In genomic region chr13:33003523-33004413, GRCm38 (mm10) we compare ENCODE assay signal across 8 mouse cellular contexts. TPM values are rescaled to one million over a fixed set of nuclear protein-coding genes. Genes with fewer than 3 reads are reported as not detected.
A peak's percentile ranks its signal among the peaks of the same experiment; 100 is the strongest.
DNase-seq lines count a peak whose midpoint lies in the region; ATAC-seq and TF ChIP-seq lines count a peak whose summit lies in the region.

No protein-coding gene starts in this region.

- peaks cover 26% of the 10 kb centered on the region for H3K4me1 ChIP-seq in heart, embryonic 13.5 days
- H3K4me1 ChIP-seq in forebrain, postnatal 0 days (ENCODE audit: insufficient read depth) = no peaks in the 10 kb centered on the region
- H3K4me1 ChIP-seq in liver, embryonic 15.5 days (replicated peaks) = peaks cover 32% of the 10 kb centered on the region

- intact Hi-C loops in heart, postnatal 36 days (cut with DNase I) = loop anchor here (2.0 to 5.0 kb wide), 4 partner anchors 37 to 201 kb away; partner anchors contain the start of genes D930007J09Rik and Wrnip1
- intact Hi-C loops in left cerebral cortex, postnatal 10 days (cut with DNase I) = no loop called here

- no peak for TF ChIP-seq CTCF in forebrain, postnatal 0 days (IDR thresholded peaks at IDR 0.05; ENCODE audit: low read depth)

- H3K36me3 ChIP-seq in heart, embryonic 13.5 days = peaks cover 9% of the 10 kb centered on the region
- no peaks in the 10 kb centered on the region for H3K36me3 ChIP-seq in forebrain, postnatal 0 days (ENCODE audit: insufficient read depth)
- H3K36me3 ChIP-seq in liver, embryonic 15.5 days (replicated peaks) = no peaks in the 10 kb centered on the region

- H3K9ac ChIP-seq in heart, embryonic 13.5 days = peak overlapping the region; percentile 83
- H3K9ac ChIP-seq in forebrain, postnatal 0 days = no peak overlapping the region
- H3K9ac ChIP-seq in liver, embryonic 15.5 days = peak overlapping the region; percentile 74

- WGBS in heart, embryonic 13.5 days = 54% methylated on average over 9 of the region's 9 CpGs
- 66% methylated on average over 9 of the region's 9 CpGs for WGBS in forebrain, postnatal 0 days
- 31% methylated on average over 9 of the region's 9 CpGs for WGBS in liver, embryonic 15.5 days (ENCODE audit: insufficient replicate concordance)

- no peak for ATAC-seq in heart, embryonic 13.5 days (ENCODE audit: extremely low read depth, insufficient number of reproducible peaks, low FRiP score, low TSS enrichment)
- no peak for ATAC-seq in forebrain, postnatal 0 days
- peak; percentile 69 for ATAC-seq in liver, embryonic 15.5 days (ENCODE audit: insufficient read depth)

- no peaks in the 10 kb centered on the region for H3K9me3 ChIP-seq in heart, embryonic 13.5 days
- H3K9me3 ChIP-seq in forebrain, postnatal 0 days (ENCODE audit: low read length) = no peaks in the 10 kb centered on the region
- H3K9me3 ChIP-seq in liver, embryonic 15.5 days (replicated peaks) = no peaks in the 10 kb centered on the region

- no peaks in the 10 kb centered on the region for H3K27me3 ChIP-seq in heart, embryonic 13.5 days (replicated peaks)
- no peaks in the 10 kb centered on the region for H3K27me3 ChIP-seq in forebrain, postnatal 0 days (ENCODE audit: insufficient read depth, low read length)
- H3K27me3 ChIP-seq in liver, embryonic 15.5 days = no peaks in the 10 kb centered on the region

- H3K4me3 ChIP-seq in heart, embryonic 13.5 days = peak overlapping the region; percentile 49
- peak overlapping the region; percentile 17; the same call in 1 of the 2 replicates for H3K4me3 ChIP-seq in forebrain, postnatal 0 days (ENCODE audit: low read depth, low read length)
- H3K4me3 ChIP-seq in liver, embryonic 15.5 days (replicated peaks) = peak overlapping the region; percentile 63

- H3K4me2 ChIP-seq in heart, embryonic 13.5 days = peak overlapping the region; percentile 76
- H3K4me2 ChIP-seq in forebrain, postnatal 0 days (ENCODE audit: low read depth) = peak overlapping the region; percentile 39
- H3K4me2 ChIP-seq in liver, embryonic 15.5 days = peak overlapping the region; percentile 87

- no peak for DNase-seq in heart, postnatal 36 days
- DNase-seq in Muller cell, postnatal 12 days (ENCODE audit: inconsistent ontology term) = peak; percentile 1
- no peak for DNase-seq in forebrain, postnatal 0 days
- no peak for DNase-seq in right cerebral cortex, postnatal 25 days
- no peak for DNase-seq in kidney, adult 8-10 months
- DNase-seq in left cerebral cortex, postnatal 10 days (ENCODE audit: extremely low spot score in 1 of 2, low spot score in 2 of 2) = no peak

- H3K27ac ChIP-seq in heart, embryonic 13.5 days (replicated peaks) = peak overlapping the region; percentile 92
- H3K27ac ChIP-seq in forebrain, postnatal 0 days (ENCODE audit: low read depth, low read length) = no peak overlapping the region
- H3K27ac ChIP-seq in liver, embryonic 15.5 days (replicated peaks) = peak overlapping the region; percentile 91

RNA-seq across cellular contexts. Expression of gene Serpinb9, which starts 0.7 kb away (rescaled TPM):
- polyA plus RNA-seq in heart, embryonic 13.5 days (2015; fragmentation: Nextera tagmentation; extraction: Ambion mirVana) = 7.8 and 8.2 TPM in 2 replicates
- total RNA-seq in heart, postnatal 36 days (2021) = 10 to 100 TPM in 1 of 2 experiments, 1 to 10 TPM in 1; 10.0 to 10.7 TPM
- total RNA-seq in forebrain, postnatal 0 days (2014; rRNA removed) = 2.0 and 3.1 TPM in 2 replicates
- polyA plus RNA-seq in forebrain, postnatal 0 days (2015; fragmentation: Nextera tagmentation; extraction: Ambion mirVana) = 2.2 and 2.3 TPM in 2 replicates
- polyA plus RNA-seq in liver, embryonic 15.5 days (2015; fragmentation: Nextera tagmentation; extraction: Ambion mirVana) = 1.8 and 1.9 TPM in 2 replicates
- 1 to 10 TPM; 3.0 to 3.4 TPM for total RNA-seq in left cerebral cortex, postnatal 10 days (2021)

RNA-seq across cellular contexts. Expression of gene Serpinb9b, which starts 23.4 kb away (rescaled TPM):
- 0.65 and 0.78 TPM in 2 replicates for polyA plus RNA-seq in heart, embryonic 13.5 days (2015; fragmentation: Nextera tagmentation; extraction: Ambion mirVana)
- under 1 TPM; 0.16 to 0.44 TPM for total RNA-seq in heart, postnatal 36 days (2021)
- 0.24 TPM in 1 of 2 replicates, not detected in the other for total RNA-seq in forebrain, postnatal 0 days (2014; rRNA removed)
- 0.11 and 0.18 TPM in 2 replicates for polyA plus RNA-seq in forebrain, postnatal 0 days (2015; fragmentation: Nextera tagmentation; extraction: Ambion mirVana)
- not detected in 2 replicates for polyA plus RNA-seq in liver, embryonic 15.5 days (2015; fragmentation: Nextera tagmentation; extraction: Ambion mirVana)
- not detected for total RNA-seq in left cerebral cortex, postnatal 10 days (2021)

RNA-seq across cellular contexts. Expression of gene Serpinb6b, which starts 38.8 kb away (rescaled TPM):
- 18.0 and 22.7 TPM in 2 replicates for polyA plus RNA-seq in heart, embryonic 13.5 days (2015; fragmentation: Nextera tagmentation; extraction: Ambion mirVana)
- total RNA-seq in heart, postnatal 36 days (2021) = 10 to 100 TPM; 38.5 to 49.1 TPM
- 4.2 and 5.5 TPM in 2 replicates for total RNA-seq in forebrain, postnatal 0 days (2014; rRNA removed)
- polyA plus RNA-seq in forebrain, postnatal 0 days (2015; fragmentation: Nextera tagmentation; extraction: Ambion mirVana) = 2.6 and 2.8 TPM in 2 replicates
- polyA plus RNA-seq in liver, embryonic 15.5 days (2015; fragmentation: Nextera tagmentation; extraction: Ambion mirVana) = 4.6 and 5.4 TPM in 2 replicates
- total RNA-seq in left cerebral cortex, postnatal 10 days (2021) = 1 to 10 TPM; 1.6 to 2.5 TPM
